Mouse (Mus musculus) neutrophil, adult 5-6 weeks (primary cell): ENCODE measurements around the gene Tmem108. TPM values are rescaled to one million over a fixed set of nuclear protein-coding genes. Genes with fewer than 3 reads are reported as not detected.

Experiments used
- ATAC-seq: fragments of 151-379, 151-347 bp; 2 replicates; pipeline ENCODE4 v1.8.0; 2017; ENCODE audit warnings: mild to moderate bottlenecking, moderate TSS enrichment; ENCODE audit not compliant: insufficient number of reproducible peaks, poor library complexity, low FRiP score, severe bottlenecking; ENCODE audit errors: extremely low read depth
- total RNA-seq: library from RNA; stranded (forward); fragments of 200-1000 nt; gene quantifications from 2 replicates; pipeline ENCODE4 v1.2.3, GENCODE M21; 2017

The Tmem108 gene
- total RNA-seq = 3.4 and 4.2 TPM in 2 replicates

DNA sequence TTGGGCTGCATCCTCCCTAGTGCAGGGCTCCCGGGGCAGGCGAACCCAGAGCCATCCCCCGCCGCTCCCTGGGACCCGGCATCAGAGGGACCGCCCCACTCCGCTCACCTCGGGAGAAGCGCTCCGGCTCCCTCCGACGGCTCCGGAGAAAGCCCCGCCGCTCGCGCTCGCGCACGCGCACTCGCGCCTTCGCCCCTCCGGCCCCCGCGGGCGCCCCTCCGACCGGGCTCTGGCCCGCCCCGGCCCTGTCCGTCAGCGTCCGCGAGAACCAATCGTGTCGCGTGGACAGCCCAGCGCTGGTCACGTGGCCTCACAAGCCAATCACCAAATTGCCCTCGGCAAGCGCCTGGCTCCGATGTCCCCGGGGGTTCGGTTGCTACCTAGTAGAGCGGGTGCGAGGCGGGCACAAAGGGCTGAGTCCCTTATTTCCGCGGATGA lies at the start of gene Tmem108:
Gene Tmem108 (minus strand): TSS at position 191 of the 438 bp plus-strand sequence.
- peak; percentile 82 for ATAC-seq

DNA sequence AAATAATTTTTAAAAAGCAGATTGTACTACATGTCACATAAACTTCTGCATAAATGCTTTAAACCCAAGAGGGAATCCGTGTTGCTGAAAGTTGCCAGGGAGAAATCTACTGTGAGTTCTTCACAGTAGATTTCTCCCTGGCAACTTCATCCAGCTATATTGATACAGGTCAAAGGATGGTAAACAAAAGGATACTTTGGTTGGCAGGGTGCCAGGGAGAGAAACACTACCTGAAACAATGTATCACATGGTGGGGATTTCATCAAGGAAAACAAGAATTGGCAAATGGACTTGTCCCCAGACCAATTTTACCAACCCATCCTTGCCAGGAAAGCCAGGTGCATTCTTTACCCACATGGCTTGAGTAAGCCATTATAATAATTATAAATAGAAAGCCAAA lies 27.4 kb upstream of the Tmem108 start:
- no peak for ATAC-seq

- ATAC-seq = no peak
Observed at GRCm38 (mm10) chr9:103784156-103784555, 22.5 kb upstream of the Tmem108 start.

- no peak for ATAC-seq
Observed at GRCm38 (mm10) chr9:103783276-103783675, 21.6 kb upstream of the Tmem108 start.

GRCm38 (mm10) chr9:103782306-103782705 lies 20.7 kb upstream of the Tmem108 start:
- ATAC-seq = no peak

GRCm38 (mm10) chr9:103781407-103781806 lies 19.8 kb upstream of the Tmem108 start:
- ATAC-seq = no peak

- no peak for ATAC-seq
Observed at GRCm38 (mm10) chr9:103780598-103780997, 19.0 kb upstream of the Tmem108 start.

DNA sequence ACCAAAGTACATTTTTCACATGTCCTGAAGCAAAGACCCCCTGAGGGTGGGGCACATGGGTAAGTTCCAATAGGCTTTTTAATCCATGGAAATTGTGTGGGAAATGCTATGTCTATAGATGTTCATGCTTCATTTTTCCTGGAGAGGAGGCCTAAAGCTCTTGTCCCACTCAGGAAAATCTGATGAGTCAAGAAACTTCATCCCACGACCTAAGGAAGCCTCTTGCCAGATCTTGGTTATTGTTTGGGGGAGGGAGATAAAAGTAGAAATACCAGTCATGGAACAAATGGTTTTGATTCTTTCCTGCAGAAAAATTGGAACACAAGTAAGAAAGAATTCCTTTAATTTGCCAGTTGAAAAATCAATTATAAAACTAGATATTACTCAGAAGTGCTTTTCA lies 16.5 kb upstream of the Tmem108 start:
- ATAC-seq = no peak

GRCm38 (mm10) chr9:103761151-103761571 lies 476 bp downstream of the Tmem108 start:
- ATAC-seq = peak; percentile 7; the same call in 1 of the 2 replicates

GRCm38 (mm10) chr9:103760356-103760755 lies 1.3 kb downstream of the Tmem108 start:
- no peak for ATAC-seq

DNA sequence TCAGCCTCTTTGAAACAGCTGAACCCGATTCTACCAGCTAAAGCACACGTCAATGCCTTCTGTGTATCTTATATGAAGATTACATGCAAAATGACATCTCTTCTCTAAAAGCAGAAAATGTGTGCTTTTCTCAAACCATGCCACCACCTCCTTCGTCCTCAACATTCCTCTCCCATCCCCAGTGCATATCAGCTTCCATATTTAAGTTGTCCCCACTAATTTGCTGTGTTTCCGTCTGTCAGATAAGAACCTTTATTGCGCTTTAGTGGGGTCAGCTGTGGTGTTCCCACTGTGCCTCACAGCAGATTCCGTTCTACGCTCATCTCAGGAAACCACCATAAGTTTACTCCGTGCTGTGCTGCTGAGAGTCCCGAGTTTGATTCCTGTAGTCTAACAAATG lies 1.8 kb downstream of the Tmem108 start:
- no peak for ATAC-seq

GRCm38 (mm10) chr9:103758930-103759695 lies 2.5 kb downstream of the Tmem108 start:
- peak; percentile 59; the same call in 1 of the 2 replicates for ATAC-seq

DNA sequence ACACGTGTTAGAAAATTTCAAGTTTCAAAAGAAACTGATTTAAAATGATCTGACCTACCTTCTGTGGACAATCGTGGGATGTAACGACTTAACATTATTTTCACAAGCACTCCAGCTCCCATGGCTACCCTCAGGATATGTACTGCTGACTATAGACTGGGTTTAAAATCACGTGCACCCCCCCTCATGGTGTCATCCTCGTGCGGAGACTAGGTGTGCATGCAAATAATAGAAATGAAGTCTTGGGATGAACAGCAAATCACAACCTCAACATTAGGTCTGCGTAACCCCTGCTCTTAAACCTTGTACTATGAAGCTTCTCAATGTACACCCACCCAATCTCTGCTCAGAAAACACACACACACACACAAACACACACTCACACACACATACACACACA lies 3.4 kb downstream of the Tmem108 start:
- ATAC-seq = no peak

DNA sequence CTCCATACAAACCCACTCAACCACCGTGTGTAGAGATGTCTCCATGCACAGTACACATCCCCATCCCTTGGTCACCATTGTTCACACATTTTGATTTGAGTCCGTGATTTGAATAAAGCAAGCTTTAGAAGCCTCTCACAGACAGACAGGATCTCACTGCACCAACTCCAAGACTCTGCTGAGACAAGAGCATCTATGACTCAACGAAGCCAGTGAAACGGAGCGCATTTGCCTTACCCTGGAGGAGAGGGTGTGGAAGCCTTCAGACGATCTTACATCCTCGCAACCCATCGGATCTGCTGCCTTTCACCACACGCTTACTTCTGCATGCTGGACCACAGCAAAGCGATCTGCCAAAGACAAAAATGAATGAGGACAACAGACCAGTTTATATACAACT lies 9.0 kb downstream of the Tmem108 start:
- no peak for ATAC-seq

DNA sequence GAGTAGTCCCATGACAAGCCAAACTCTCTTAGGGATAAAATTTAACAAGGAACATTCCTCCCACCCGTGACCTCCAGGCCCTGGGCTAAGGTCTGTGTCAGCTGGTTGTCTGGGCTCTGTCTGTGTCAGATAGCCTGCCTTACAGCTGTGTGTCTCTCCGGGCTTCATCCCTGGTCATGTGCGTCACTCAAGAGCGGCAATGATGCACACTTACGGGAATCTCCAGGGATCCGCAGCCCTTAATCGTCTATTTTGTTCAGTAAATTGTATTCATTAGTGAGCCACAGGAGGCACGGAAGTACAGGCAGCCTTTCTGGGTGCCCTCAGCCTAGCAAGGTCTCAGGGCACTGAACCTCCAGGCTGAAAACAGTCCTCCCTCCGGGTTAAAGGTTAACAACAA lies 10.1 kb downstream of the Tmem108 start:
- no peak for ATAC-seq

- no peak for ATAC-seq
Observed at GRCm38 (mm10) chr9:103750491-103750890, 11.1 kb downstream of the Tmem108 start.

DNA sequence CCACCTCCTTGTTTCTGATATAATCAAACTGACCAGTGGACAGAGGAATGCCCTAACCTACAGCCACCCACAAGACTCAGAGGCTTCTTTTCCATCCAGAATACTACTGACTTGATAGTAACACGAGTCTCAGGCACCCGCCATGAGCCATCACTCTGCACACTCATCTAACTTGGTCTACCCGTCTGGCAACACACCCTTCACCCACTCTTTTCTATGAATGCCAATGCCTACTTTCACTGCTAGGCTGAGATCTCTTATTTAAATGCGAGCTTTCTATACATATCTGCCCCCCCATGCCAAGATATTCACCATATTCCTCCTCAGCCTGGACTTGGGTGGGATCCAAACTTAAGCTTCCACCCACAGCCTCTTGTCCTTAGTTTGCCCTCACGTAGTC lies 15.0 kb downstream of the Tmem108 start:
- no peak for ATAC-seq

DNA sequence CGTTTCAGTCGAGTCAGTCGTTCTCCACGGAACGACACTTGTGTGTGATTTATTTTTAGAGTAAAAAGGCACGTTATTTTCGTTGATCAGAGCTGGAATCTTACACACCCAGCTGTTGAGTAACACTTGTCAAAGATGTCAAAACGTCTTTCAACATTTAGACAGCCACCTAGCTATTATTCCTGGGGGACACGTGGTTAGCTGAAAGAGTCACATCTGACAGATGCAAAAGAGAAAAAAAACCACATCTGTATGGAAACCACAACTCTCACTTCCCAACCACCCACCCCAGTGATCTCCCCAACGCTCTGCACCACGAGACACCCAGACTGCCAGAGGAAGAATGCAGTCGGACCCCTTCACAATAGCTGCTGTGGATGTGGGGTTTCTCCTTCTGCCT lies 21.5 kb downstream of the Tmem108 start:
- ATAC-seq = peak; percentile 62; the same call in 1 of the 2 replicates

GRCm38 (mm10) chr9:103739062-103739461 lies 22.6 kb downstream of the Tmem108 start:
- no peak for ATAC-seq

DNA sequence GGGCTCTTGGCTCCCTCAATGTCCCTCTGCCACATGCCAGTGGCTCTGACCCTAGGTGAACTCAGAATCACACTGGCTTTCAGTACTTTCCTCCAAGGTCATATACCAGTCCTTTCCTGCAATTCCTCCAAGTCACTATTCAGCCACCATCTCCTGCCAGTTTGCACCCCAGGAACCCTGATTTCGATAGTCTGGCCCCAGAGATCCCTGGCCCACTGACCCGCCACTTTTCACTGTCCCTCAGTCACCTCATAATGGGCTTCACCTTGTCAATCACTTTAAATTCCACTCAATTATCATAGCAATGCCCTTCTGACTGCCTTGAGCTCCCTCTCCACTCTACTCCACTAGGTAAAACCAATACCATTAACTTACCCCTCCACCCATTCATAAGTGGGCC lies 31.9 kb downstream of the Tmem108 start:
- no peak for ATAC-seq
